Mouse (Mus musculus): ENCODE data around the gene Hscb.

Hscb gene

GRCm38 (mm10) chr5:110781529-110782238 is 57.9 kb downstream of the Hscb start:
- no peak for DNase-seq (ENCODE audit: low spot score)

GRCm38 (mm10) chr5:110780761-110781528 is 58.6 kb downstream of the Hscb start:
- no peak for DNase-seq (ENCODE audit: low spot score)

- DNase-seq (ENCODE audit: low spot score) = peak; percentile 94
Observed at GRCm38 (mm10) chr5:110779998-110780760, 59.4 kb downstream of the Hscb start, which contains the start of gene Pus1. Gene Pus1, minus strand, starts transcription at chr5:110780659.

- no peak for DNase-seq (ENCODE audit: low spot score)
Observed at GRCm38 (mm10) chr5:110779276-110779997, 60.1 kb downstream of the Hscb start.
